Mouse (Mus musculus): ENCODE results near the gene Atic.

Gene Atic

GRCm38 (mm10) chr1:71594268-71594667, 37.3 kb downstream of the Atic start:
- DNase-seq (ENCODE audit: low spot score): no peak

- no peak for DNase-seq (ENCODE audit: low spot score)
These were observed 38.4 kb downstream of the Atic start for GRCm38 (mm10) chr1:71595365-71595764.

- no peak for DNase-seq (ENCODE audit: low spot score)
These were observed 48.8 kb downstream of the Atic start for GRCm38 (mm10) chr1:71605751-71606150.

GRCm38 (mm10) chr1:71606600-71607325, 49.8 kb downstream of the Atic start:
- no peak for DNase-seq (ENCODE audit: low spot score)

GRCm38 (mm10) chr1:71609057-71609775, 52.3 kb downstream of the Atic start:
- DNase-seq (ENCODE audit: low spot score): no peak

GRCm38 (mm10) chr1:71609916-71610315, 53.0 kb downstream of the Atic start:
- no peak for DNase-seq (ENCODE audit: low spot score)

GRCm38 (mm10) chr1:71612256-71612655, 55.3 kb downstream of the Atic start:
- DNase-seq (ENCODE audit: low spot score): no peak

- DNase-seq (ENCODE audit: low spot score): no peak
These were observed 57.7 kb downstream of the Atic start for GRCm38 (mm10) chr1:71614545-71615246.

- DNase-seq (ENCODE audit: low spot score): no peak
These were observed 64.6 kb downstream of the Atic start for GRCm38 (mm10) chr1:71621526-71621925.

- no peak for DNase-seq (ENCODE audit: low spot score)
These were observed 66.7 kb downstream of the Atic start for GRCm38 (mm10) chr1:71623625-71624024.
